Mouse (Mus musculus) liver, embryonic 12.5 days (tissue): ENCODE results near the gene Jtb. TPM values are rescaled to one million over a fixed set of nuclear protein-coding genes. Genes with fewer than 3 reads are reported as not detected.
A peak's percentile ranks its signal among the peaks of the same experiment; 100 is the strongest.

Experiments used
- ATAC-seq: fragments of 200-750 bp; cut with Nextera tagmentation; 2 replicates; pipeline ENCODE4 v1.8.0; 2017; ENCODE audit warnings: moderate number of reproducible peaks, mild to moderate bottlenecking, moderate library complexity
- H3K27ac ChIP-seq: fragments of 300-500 bp; sonication (generic); 2 replicates; pipeline ENCODE4 v1.5.1; 2016; ENCODE audit warnings: mild to moderate bottlenecking
- H3K27me3 ChIP-seq: fragments of 300-500 bp; sonication (generic); replicated peaks from 2 replicates; pipeline ENCODE4 v1.6.1; 2016; ENCODE audit warnings: mild to moderate bottlenecking, moderate library complexity
- H3K36me3 ChIP-seq: fragments of 300-500 bp; sonication (generic); 2 replicates; pipeline ENCODE4 v1.6.1; 2016; ENCODE audit warnings: mild to moderate bottlenecking, moderate library complexity
- H3K4me1 ChIP-seq: fragments of 300-500 bp; sonication (generic); 2 replicates; pipeline ENCODE4 v1.6.1; 2016
- H3K4me2 ChIP-seq: fragments of 300-500 bp; sonication (generic); 2 replicates; pipeline ENCODE4 v1.6.1; 2016; ENCODE audit warnings: mild to moderate bottlenecking, moderate library complexity
- H3K4me3 ChIP-seq: fragments of 300-500 bp; sonication (generic); 2 replicates; pipeline ENCODE4 v1.5.1; 2016; ENCODE audit warnings: mild to moderate bottlenecking, moderate library complexity
- H3K9ac ChIP-seq: fragments of 300-500 bp; sonication (generic); 2 replicates; pipeline ENCODE4 v1.6.1; 2016; ENCODE audit warnings: mild to moderate bottlenecking, moderate library complexity
- H3K9me3 ChIP-seq: fragments of 300-500 bp; sonication (generic); replicated peaks from 2 replicates; pipeline ENCODE4 v1.6.1; 2016; ENCODE audit warnings: mild to moderate bottlenecking, moderate library complexity
- WGBS: fragments of 180-500 bp; shearing (Covaris S2); methylation state at CpG from one replicate; pipeline ENCODE4 v1.1.7; 2016; ENCODE audit not compliant: insufficient replicate concordance; 5-methylcytosine and 5-hydroxymethylcytosine counted together
- polyA plus RNA-seq: library from polyadenylated mRNA; unstranded; fragments of >200 nt; fragmentation: Nextera tagmentation; extraction: Ambion mirVana; gene quantifications from 2 replicates; pipeline ENCODE4 v1.2.1, GENCODE M21; 2016

Jtb gene
- polyA plus RNA-seq, 1 experiment from 2014 or later: 66.4 TPM

GRCm38 (mm10) chr3:90265932-90266741 is 34.7 kb downstream of the Jtb start:
- peaks cover 56% of the 10 kb centered on the region for H3K36me3 ChIP-seq
- peak; percentile 8 for ATAC-seq
- 7% methylated on average over 16 of the region's 16 CpGs for WGBS

DNA sequence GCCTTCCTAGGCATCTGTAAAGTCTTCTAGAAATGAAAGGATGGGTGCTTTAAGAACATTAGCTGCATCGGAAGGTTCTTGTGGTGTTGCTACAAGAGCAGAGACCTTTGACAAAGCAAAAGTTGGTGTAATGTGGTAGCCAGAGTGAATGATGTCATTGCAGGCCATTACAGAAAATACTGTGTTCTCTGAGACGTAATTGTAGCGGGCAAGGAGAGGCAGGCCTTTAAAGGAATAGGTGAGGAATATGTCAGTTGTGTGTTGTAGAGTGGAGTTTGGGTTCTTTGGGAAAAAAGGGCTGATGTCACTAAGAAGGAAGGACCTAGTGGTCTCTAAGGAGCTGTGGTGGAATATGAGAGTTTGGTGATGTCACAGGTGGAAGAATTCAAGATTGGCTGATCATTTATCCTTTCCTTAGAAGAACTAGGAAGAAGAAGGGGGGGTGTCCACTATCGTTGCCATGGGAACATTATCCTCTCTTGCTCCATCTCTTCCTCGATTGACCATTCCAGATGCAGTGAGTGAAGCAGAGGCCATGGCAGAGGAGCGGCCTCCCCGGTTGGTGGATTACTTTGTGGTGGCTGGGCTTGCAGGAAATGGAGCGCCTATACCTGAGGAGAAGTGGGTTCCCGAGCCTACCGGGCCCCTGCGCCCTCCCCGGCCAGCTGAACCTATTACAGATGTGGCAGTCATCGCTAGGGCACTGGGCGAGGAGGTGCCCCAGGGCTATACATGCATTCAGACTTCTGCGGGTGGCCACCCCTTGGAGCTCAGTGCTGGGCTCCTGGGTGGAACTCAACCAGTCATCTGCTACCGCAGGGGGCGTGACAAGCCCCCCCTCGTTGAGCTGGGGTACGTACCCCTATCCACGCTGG is 35.7 kb downstream of the Jtb start:
- Histone ChIP-seq H3K4me2 (peak overlapping the region; percentile 96), H3K4me3 (peak overlapping the region; percentile 91), H3K27me3 (no peaks in the 10 kb centered on the region), H3K9me3 (no peaks in the 10 kb centered on the region), H3K36me3 (peaks cover 57% of the 10 kb centered on the region), H3K9ac (peak overlapping the region; percentile 86), H3K4me1 (peaks cover 47% of the 10 kb centered on the region), H3K27ac (peak overlapping the region; percentile 94; the same call in 1 of the 2 replicates)
- no peak for ATAC-seq
- 85% methylated on average over 20 of the region's 20 CpGs for WGBS

More at GRCm38 (mm10) chr3:90265932-90266741, 34.7 kb downstream of the Jtb start:
- Histone ChIP-seq H3K4me2 (peak overlapping the region; percentile 96), H3K9ac (peak overlapping the region; percentile 86), H3K9me3 (no peaks in the 10 kb centered on the region), H3K27ac (peak overlapping the region; percentile 94), H3K4me3 (peak overlapping the region; percentile 91), H3K27me3 (no peaks in the 10 kb centered on the region), H3K4me1 (peaks cover 47% of the 10 kb centered on the region)

GRCm38 (mm10) chr3:90268190-90268589 is 36.8 kb downstream of the Jtb start:
- Histone ChIP-seq H3K9me3 (no peaks in the 10 kb centered on the region), H3K4me2 (no peak overlapping the region), H3K27me3 (no peaks in the 10 kb centered on the region), H3K9ac (no peak overlapping the region), H3K4me3 (no peak overlapping the region), H3K27ac (no peak overlapping the region), H3K4me1 (peaks cover 47% of the 10 kb centered on the region), H3K36me3 (peaks cover 57% of the 10 kb centered on the region)
- WGBS: 90% methylated on average over 11 of the region's 11 CpGs
- no peak for ATAC-seq

GRCm38 (mm10) chr3:90268971-90269370 is 37.6 kb downstream of the Jtb start:
- 0 out of 2 replicates have a peak overlapping the region, but pooled peaks have one; percentile 8 for H3K9ac ChIP-seq

DNA sequence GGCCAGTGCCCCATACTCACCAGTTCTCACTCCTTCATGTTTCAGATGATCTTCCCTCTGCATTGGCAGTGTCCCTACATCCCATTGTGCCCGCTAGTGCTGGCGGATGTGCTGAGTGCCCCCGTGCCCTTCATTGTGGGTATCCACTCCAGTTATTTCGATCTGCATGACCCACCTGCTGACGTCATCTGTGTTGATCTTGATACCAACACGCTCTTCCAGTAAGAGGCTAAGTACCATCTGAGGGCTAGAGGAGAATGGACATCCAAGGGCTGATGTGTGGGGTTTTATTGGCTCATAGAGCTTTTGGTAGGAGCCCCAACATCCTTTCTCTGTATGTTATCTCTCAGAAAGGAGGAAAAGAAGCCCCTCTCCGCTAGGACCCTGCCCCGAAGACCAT is 39.4 kb downstream of the Jtb start:
- no peaks in the 10 kb centered on the region for H3K9me3 ChIP-seq
- 81% methylated on average over 8 of the region's 8 CpGs for whole genome bisulfite sequencing
- no peak for ATAC-seq

More at GRCm38 (mm10) chr3:90268971-90269370, 37.6 kb downstream of the Jtb start:
- Histone ChIP-seq H3K4me2 (no peak overlapping the region), H3K4me1 (peaks cover 46% of the 10 kb centered on the region), H3K36me3 (peaks cover 58% of the 10 kb centered on the region), H3K9me3 (no peaks in the 10 kb centered on the region), H3K27me3 (no peaks in the 10 kb centered on the region), H3K4me3 (no peak overlapping the region), H3K27ac (no peak overlapping the region)
- 84% methylated on average over 16 of the region's 16 CpGs for WGBS
- ATAC-seq: no peak

DNA sequence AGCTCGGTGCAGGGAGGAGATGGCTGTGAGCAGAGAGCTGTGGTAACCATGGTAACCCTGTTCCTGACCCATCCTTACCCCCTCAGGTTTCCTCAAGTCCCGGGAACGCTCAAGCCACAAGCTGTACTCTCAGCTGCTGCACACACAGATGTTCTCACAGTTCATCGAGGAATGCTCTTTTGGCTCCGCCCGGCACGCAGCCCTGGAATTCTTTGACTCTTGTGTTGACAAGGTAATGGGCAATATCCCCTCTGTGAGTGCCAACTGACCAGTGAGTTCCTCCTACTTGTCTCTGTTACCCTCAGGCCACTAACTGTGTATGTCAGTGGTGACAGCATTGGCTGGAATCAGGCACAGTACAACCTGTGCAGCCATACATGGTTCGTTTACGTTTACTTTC is 40.8 kb downstream of the Jtb start:
- peaks cover 87% of the 10 kb centered on the region for H3K36me3 ChIP-seq

More for the DNA sequence above, 39.4 kb downstream of the Jtb start:
- no peak overlapping the region for H3K27ac ChIP-seq
- H3K4me2 ChIP-seq: no peak overlapping the region
- H3K27me3 ChIP-seq: no peaks in the 10 kb centered on the region
- no peak overlapping the region for H3K9ac ChIP-seq
- no peak overlapping the region for H3K4me3 ChIP-seq
- H3K36me3 ChIP-seq: peaks cover 73% of the 10 kb centered on the region
- H3K4me1 ChIP-seq: peaks cover 35% of the 10 kb centered on the region

DNA sequence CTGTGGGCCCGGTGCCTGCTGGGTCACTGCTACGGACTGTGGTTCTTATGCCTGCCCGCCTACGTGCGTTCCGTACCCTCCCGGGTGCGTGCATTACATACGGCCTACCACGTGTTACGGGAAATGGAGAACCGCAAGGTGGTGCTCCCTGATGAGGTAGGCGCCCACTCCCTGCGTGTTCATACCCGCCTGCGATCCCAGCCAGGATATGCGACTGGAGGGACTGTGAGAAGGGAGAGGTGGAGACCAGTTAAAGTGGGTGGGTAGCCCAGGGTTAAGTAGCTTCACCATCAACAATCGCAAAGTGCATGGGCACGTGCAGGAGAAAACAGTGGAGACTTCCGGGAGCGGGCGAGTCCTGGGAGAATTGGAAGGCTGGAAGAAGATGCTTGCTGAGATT is 42.5 kb downstream of the Jtb start:
- WGBS: 85% methylated on average over 22 of the region's 22 CpGs
- no peaks in the 10 kb centered on the region for H3K9me3 ChIP-seq
- no peak overlapping the region for H3K4me2 ChIP-seq
- H3K4me3 ChIP-seq: no peak overlapping the region
- H3K27me3 ChIP-seq: no peaks in the 10 kb centered on the region
- no peak for ATAC-seq
- no peak overlapping the region for H3K27ac ChIP-seq
- H3K9ac ChIP-seq: no peak overlapping the region
- peaks cover 16% of the 10 kb centered on the region for H3K4me1 ChIP-seq
- peaks cover 93% of the 10 kb centered on the region for H3K36me3 ChIP-seq

More for the DNA sequence above, 40.8 kb downstream of the Jtb start:
- H3K4me3 ChIP-seq: no peak overlapping the region
- no peaks in the 10 kb centered on the region for H3K27me3 ChIP-seq
- no peak overlapping the region for H3K9ac ChIP-seq
- H3K9me3 ChIP-seq: no peaks in the 10 kb centered on the region
- 84% methylated on average over 9 of the region's 9 CpGs for WGBS
- no peak for ATAC-seq
- H3K27ac ChIP-seq: no peak overlapping the region
- peaks cover 25% of the 10 kb centered on the region for H3K4me1 ChIP-seq
- H3K4me2 ChIP-seq: no peak overlapping the region

GRCm38 (mm10) chr3:90275286-90275685 is 43.9 kb downstream of the Jtb start:
- 85% methylated on average over 11 of the region's 11 CpGs for WGBS

GRCm38 (mm10) chr3:90276858-90277257 is 45.5 kb downstream of the Jtb start:
- WGBS: 72% methylated on average over 16 of the region's 16 CpGs
- Histone ChIP-seq H3K9ac (no peak overlapping the region), H3K4me1 (0 out of 2 replicates have a peak, but pooled peaks cover 10% of the 10 kb centered on the region), H3K36me3 (peaks cover 90% of the 10 kb centered on the region), H3K27ac (no peak overlapping the region), H3K9me3 (no peaks in the 10 kb centered on the region), H3K27me3 (no peaks in the 10 kb centered on the region), H3K4me3 (no peak overlapping the region), H3K4me2 (no peak overlapping the region)
- ATAC-seq: no peak

More at GRCm38 (mm10) chr3:90275286-90275685, 43.9 kb downstream of the Jtb start:
- no peak for ATAC-seq
- H3K4me1 ChIP-seq: 0 out of 2 replicates have a peak, but pooled peaks cover 10% of the 10 kb centered on the region
- no peak overlapping the region for H3K27ac ChIP-seq
- no peaks in the 10 kb centered on the region for H3K27me3 ChIP-seq
- no peaks in the 10 kb centered on the region for H3K9me3 ChIP-seq
- H3K4me3 ChIP-seq: no peak overlapping the region
- H3K9ac ChIP-seq: no peak overlapping the region
- no peak overlapping the region for H3K4me2 ChIP-seq
- H3K36me3 ChIP-seq: peaks cover 96% of the 10 kb centered on the region

DNA sequence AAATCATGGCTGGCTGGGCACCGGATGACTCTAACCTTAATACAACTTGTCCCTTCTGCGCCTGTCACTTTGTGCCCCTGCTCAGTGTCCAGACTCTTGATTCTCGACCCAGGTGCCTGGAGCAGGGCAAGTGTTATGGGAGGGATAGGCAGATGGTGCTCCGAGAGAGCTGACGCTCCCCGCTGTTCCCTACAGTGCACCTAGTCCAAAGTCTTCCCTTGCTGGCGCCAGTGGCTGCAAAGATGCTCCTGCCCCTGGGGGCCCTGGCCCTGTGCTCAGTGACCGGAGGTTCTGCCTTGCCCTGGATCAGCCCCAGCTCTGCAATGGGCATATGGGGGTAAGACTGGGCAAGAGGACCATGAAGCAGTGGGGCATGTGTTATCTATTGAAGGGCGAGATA is 46.4 kb downstream of the Jtb start:
- Histone ChIP-seq H3K4me1 (0 out of 2 replicates have a peak, but pooled peaks cover 10% of the 10 kb centered on the region), H3K27ac (no peak overlapping the region), H3K27me3 (no peaks in the 10 kb centered on the region), H3K4me3 (no peak overlapping the region), H3K4me2 (no peak overlapping the region), H3K9ac (no peak overlapping the region), H3K9me3 (no peaks in the 10 kb centered on the region), H3K36me3 (peaks cover 81% of the 10 kb centered on the region)
- ATAC-seq: peak; percentile 19; the same call in 1 of the 2 replicates
- 85% methylated on average over 9 of the region's 9 CpGs for WGBS

GRCm38 (mm10) chr3:90278211-90278610 is 46.8 kb downstream of the Jtb start:
- H3K9ac ChIP-seq: no peak overlapping the region
- WGBS: 83% methylated on average over 10 of the region's 10 CpGs

More at GRCm38 (mm10) chr3:90278211-90278610, 46.8 kb downstream of the Jtb start:
- peaks cover 77% of the 10 kb centered on the region for H3K36me3 ChIP-seq
- no peak overlapping the region for H3K4me2 ChIP-seq
- H3K27me3 ChIP-seq: no peaks in the 10 kb centered on the region
- H3K9me3 ChIP-seq: no peaks in the 10 kb centered on the region
- no peak overlapping the region for H3K27ac ChIP-seq
- H3K4me1 ChIP-seq: 0 out of 2 replicates have a peak, but pooled peaks cover 10% of the 10 kb centered on the region
- H3K4me3 ChIP-seq: no peak overlapping the region
- peak; percentile 5; the same call in 1 of the 2 replicates for ATAC-seq
